Mouse (Mus musculus): ENCODE measurements around the gene Chn2. TPM values are rescaled to one million over a fixed set of nuclear protein-coding genes. Genes with fewer than 3 reads are reported as not detected.

The Chn2 gene
- total RNA-seq, 2 experiments from 2014 or later = 39.0 to 40.2 TPM

DNA sequence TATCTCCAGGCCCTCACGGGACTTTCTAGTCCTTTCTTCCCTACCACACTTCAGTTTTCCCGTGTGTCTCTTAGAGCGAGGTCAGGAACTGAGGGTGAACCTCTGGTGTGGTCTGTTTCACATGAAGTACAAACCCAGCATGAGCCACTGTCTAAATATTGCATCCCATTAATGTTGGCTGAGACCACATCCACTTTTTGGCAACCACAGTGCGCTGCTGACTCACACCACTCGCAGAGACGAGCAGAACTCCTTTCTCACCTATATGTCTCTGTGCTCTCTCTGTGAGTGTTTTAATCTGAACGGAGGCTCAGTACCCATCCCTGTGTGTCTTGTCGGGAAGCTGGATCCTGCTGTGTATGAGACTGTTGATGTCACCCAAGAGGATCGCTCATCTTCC, 76.9 kb downstream of the Chn2 start:
- no peak for DNase-seq (ENCODE audit: low spot score in 2 of 2)

GRCm38 (mm10) chr6:54117001-54117591, 77.7 kb downstream of the Chn2 start:
- DNase-seq (ENCODE audit: low spot score in 2 of 2) = no peak

GRCm38 (mm10) chr6:54118395-54118794, 79.0 kb downstream of the Chn2 start:
- no peak for DNase-seq (ENCODE audit: low spot score in 2 of 2)

- no peak for DNase-seq (ENCODE audit: low spot score in 2 of 2)
Observed at GRCm38 (mm10) chr6:54118897-54119296, 79.5 kb downstream of the Chn2 start.

GRCm38 (mm10) chr6:54119461-54119860, 80.1 kb downstream of the Chn2 start:
- DNase-seq (ENCODE audit: low spot score in 2 of 2) = no peak

DNA sequence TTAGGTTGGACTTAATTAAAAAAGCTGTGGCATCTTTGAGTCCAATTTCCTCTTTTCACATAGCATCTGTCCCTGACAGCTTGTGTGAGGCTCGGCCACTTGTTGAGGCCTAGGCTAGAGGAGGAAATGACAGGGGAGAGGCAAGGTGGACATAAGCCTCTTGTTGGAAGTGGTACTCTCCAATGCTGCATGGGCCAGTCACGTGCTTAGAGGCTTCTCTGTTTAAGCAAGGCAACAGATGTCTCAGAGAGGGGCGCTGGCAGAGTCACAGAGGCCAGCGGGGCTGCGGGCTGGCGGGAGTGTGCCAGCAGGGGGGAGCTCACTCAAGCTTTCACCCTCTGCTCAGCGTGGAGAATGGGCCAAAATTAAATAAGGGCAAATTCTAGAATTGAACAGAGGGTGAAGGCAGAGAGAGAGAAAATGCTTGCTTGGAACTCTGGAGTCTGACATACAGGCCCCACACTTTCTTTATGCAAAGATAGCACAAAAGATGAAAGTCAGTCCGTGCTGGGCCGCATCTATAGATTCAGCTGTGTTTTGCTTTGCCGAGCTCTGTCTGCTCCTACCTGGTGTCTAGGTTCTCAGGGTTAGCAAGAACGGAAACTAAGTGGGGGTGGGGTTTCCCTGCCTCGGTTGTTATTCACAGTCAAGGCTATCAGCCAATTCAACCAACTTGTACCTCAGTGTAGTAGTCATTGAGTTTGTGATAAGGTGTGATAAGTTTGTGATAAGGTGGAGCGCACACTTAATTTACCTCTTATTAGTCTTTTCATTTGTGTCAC, 80.7 kb downstream of the Chn2 start:
- DNase-seq (ENCODE audit: low spot score in 2 of 2) = no peak

GRCm38 (mm10) chr6:54120889-54121288, 81.5 kb downstream of the Chn2 start:
- DNase-seq (ENCODE audit: low spot score in 2 of 2) = no peak

DNA sequence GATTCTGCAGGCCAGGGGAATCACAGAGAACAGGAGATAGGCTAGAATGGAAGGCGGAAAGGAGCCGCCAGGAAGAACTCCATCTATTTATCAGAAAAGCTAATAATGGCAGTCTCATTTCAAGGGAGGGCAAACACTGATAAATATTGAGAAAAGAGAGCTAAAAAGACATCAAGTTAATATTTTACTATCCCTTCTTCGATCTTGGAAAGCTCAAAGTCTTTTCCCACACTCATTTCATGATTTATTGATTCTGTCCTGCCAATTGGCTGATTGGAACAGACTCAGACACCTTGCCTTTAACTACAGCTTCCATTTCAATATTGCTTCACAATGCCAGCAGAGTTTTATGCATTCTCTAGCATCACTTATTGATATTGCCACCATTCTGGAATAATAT, 85.2 kb downstream of the Chn2 start:
- no peak for DNase-seq (ENCODE audit: low spot score in 2 of 2)

DNA sequence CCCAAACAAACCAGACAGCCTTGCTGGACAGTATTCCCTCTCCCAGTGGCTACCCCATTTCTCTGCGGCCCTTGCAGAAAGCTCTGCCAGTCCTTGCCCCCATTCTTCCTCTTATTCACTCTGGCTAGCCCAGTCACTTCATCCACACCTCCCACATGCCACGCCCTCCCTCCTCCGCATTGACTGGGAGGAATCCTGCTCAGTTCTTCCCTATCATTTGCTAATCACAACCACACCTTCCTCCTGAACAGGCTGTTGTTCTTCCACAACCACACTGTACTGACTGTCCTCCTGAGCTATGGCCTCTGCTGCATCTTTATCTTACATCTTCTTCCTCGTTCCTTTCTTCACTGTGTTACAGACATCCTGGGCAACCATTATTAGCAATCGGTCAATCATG, 86.2 kb downstream of the Chn2 start:
- DNase-seq (ENCODE audit: low spot score in 2 of 2) = peak in 1 of 2 experiments; percentile 16

DNA sequence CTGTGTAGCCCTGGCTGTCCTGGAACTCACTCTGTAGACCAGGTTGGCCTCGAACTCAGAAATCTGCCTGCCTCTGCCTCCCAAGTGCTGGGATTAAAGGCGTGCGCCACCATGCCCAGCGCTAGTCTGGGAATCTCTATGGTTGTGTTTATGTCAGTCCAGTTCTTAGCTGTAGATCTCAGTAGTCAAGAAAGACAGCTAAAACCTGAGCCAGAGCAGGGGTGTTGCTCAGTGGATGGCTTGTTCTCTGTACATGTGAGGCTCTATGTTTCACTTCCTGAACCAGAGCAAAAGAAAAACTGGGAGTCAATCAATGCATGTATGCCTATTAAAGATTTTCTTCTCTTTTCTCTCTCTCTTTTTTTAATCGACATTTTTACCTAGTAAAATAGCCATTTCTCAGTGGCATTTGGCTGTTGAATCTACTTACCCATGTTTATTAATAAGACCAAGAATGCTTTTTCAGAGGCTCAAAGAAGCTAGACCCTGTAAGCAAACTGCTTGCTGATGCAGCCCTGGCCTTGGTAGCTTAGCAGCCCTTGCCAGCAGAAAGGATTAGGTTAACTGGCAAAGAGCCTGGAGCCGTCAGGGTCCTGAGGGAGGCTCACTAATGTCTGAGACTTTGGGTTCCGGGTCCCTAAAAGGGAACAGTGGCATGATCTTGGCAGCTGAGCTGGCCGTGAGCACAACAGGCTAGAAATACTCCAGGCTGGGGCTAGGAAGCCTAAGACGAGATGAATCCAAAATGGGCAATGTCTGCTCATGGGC, 87.1 kb downstream of the Chn2 start:
- no peak for DNase-seq (ENCODE audit: low spot score in 2 of 2)

- no peak for DNase-seq (ENCODE audit: low spot score in 2 of 2)
Observed at GRCm38 (mm10) chr6:54126993-54127697, 87.8 kb downstream of the Chn2 start.

DNA sequence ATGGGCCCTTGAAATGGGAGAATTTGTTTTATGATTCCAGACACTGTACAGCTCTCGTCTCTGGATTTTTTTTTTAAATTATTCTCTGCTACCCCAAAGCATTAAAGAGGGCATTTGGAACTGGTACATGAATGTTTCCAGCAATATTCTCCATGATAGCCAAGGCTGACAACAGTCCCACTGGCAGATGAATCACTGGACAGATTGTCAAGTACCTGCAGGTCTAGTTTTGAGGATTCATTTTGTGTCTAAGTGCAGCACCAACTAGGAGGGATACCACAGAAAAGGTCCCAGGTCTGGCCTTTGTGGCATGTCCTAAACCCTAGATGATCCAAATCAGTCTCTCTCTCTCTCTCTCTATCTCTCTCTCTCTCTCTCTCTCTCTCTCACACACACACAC, 89.3 kb downstream of the Chn2 start:
- no peak for DNase-seq (ENCODE audit: low spot score in 2 of 2)

GRCm38 (mm10) chr6:54129570-54129969, 90.2 kb downstream of the Chn2 start:
- no peak for DNase-seq (ENCODE audit: low spot score in 2 of 2)

GRCm38 (mm10) chr6:54130881-54131280, 91.5 kb downstream of the Chn2 start:
- DNase-seq (ENCODE audit: low spot score in 2 of 2) = no peak

DNA sequence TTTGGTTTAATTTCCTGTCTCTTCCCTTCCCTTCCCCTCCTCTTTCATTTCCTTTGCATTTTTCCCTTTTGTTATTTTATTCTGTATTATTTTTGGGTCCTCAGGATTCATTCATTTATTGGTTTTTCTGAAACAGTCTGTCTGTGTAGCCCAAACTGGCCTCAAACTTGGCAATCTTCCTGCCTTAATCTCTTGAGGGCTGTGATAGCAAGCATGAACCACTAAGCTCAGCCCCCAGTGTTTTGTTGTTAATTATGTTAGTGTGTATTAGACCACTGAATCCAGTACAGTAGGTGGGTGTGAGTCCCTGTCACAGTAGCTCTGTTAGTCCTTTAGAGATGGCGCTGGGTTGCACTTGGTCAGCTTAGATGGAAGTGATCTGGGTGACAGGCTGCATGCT, 93.2 kb downstream of the Chn2 start:
- DNase-seq (ENCODE audit: low spot score in 2 of 2) = no peak

GRCm38 (mm10) chr6:54133231-54133630, 93.9 kb downstream of the Chn2 start:
- no peak for DNase-seq (ENCODE audit: low spot score in 2 of 2)

DNA sequence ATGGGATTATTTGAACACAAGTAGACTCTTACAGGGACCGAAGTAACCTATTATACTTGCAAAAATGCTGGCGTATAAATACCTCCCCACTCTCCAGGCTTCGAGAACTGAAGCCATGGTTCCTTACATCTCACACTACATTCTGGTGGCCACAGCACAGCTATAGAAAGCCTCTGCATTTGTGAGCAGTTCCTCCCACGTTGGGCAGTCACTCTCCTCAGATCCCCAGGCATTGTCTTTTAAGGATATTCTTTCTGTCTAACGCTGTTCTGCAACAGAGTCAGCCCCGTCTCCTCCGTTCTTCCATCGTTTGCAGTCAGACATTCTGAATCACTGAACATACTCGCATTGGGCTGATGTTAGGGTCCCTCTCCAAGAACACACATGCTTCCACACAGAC, 98.8 kb downstream of the Chn2 start:
- no peak for DNase-seq (ENCODE audit: low spot score in 2 of 2)

GRCm38 (mm10) chr6:54140488-54140887, 101.1 kb downstream of the Chn2 start:
- DNase-seq (ENCODE audit: low spot score in 2 of 2) = no peak

- DNase-seq (ENCODE audit: low spot score in 2 of 2) = no peak
Observed at GRCm38 (mm10) chr6:54141165-54141564, 101.8 kb downstream of the Chn2 start.

- DNase-seq (ENCODE audit: low spot score in 2 of 2) = no peak
Observed at GRCm38 (mm10) chr6:54142848-54143651, 103.7 kb downstream of the Chn2 start.

DNA sequence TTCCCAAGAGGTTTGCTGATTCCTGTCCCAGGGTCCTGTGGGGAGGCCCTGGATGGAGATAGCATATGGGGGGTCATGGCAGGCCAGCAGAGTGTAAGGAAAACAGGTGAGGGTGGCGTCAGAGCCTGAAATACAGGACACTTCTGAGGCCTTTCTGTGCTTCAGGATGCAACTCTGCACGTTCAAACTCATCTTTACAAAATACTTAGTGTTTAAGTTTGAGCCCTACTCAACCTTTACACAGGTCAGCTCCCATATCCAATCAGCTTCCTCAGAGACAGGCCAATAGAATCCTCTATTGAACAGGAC, 104.3 kb downstream of the Chn2 start:
- no peak for DNase-seq (ENCODE audit: low spot score in 2 of 2)
